Mouse (Mus musculus) neural tube, embryonic 14.5 days (tissue): Measurements from ENCODE around the gene Olfr959. TPM values are rescaled to one million over a fixed set of nuclear protein-coding genes. Genes with fewer than 3 reads are reported as not detected.
A peak's percentile ranks its signal among the peaks of the same experiment; 100 is the strongest.

Experiments used
- ATAC-seq: fragments of 200-750 bp; cut with Nextera tagmentation; 2 replicates; pipeline ENCODE4 v1.8.0; 2017; ENCODE audit warnings: low read depth, mild to moderate bottlenecking, moderate TSS enrichment, moderate library complexity
- H3K27ac ChIP-seq: fragments of 300-500 bp; sonication (generic); 2 replicates; pipeline ENCODE4 v1.5.1; 2014; ENCODE audit warnings: low read depth, mild to moderate bottlenecking, control low read depth, low read length, moderate library complexity, mixed read lengths
- H3K27me3 ChIP-seq: fragments of 300-500 bp; sonication (generic); 2 replicates; pipeline ENCODE4 v1.6.1; 2014; ENCODE audit warnings: low read length; ENCODE audit not compliant: control insufficient read depth, insufficient read depth
- H3K36me3 ChIP-seq: fragments of 300-500 bp; sonication (generic); 2 replicates; pipeline ENCODE4 v1.6.1; 2014; ENCODE audit warnings: low read length, mixed read lengths; ENCODE audit not compliant: control insufficient read depth, insufficient read depth
- H3K4me1 ChIP-seq: fragments of 300-500 bp; sonication (generic); 2 replicates; pipeline ENCODE4 v1.6.1; 2014; ENCODE audit warnings: low read length; ENCODE audit not compliant: control insufficient read depth, insufficient read depth
- H3K4me2 ChIP-seq: fragments of 300-500 bp; sonication (generic); 2 replicates; pipeline ENCODE4 v1.6.1; 2014; ENCODE audit warnings: mild to moderate bottlenecking, low read depth, low read length, control low read depth
- H3K4me3 ChIP-seq: fragments of 300-500 bp; sonication (generic); 2 replicates; pipeline ENCODE4 v1.5.1; 2014; ENCODE audit warnings: low read depth, low read length, control low read depth, mixed read lengths
- H3K9ac ChIP-seq: fragments of 300-500 bp; sonication (generic); replicated peaks from 2 replicates; pipeline ENCODE4 v1.6.1; 2014; ENCODE audit warnings: low read depth, mild to moderate bottlenecking, control low read depth, low read length, mixed read lengths
- H3K9me3 ChIP-seq: fragments of 300-500 bp; sonication (generic); 2 replicates; pipeline ENCODE4 v1.6.1; 2016; ENCODE audit warnings: low read length; ENCODE audit not compliant: control insufficient read depth
- WGBS: fragments of 180-500 bp; shearing (Covaris S2); extraction: QIAGEN DNeasy Blood & Tissue Kit; methylation state at CpG from one replicate; pipeline ENCODE4 v1.1.7; 2014; 5-methylcytosine and 5-hydroxymethylcytosine counted together
- polyA plus RNA-seq: library from polyadenylated mRNA; unstranded; fragments of >200 nt; fragmentation: Nextera tagmentation; extraction: Ambion mirVana; gene quantifications from 2 replicates; pipeline ENCODE4 v1.2.1, GENCODE M21; 2014

Olfr959 gene
- polyA plus RNA-seq, 1 experiment from 2014 or later = not detected

- peak; percentile 93 for ATAC-seq
- H3K4me1 ChIP-seq = no peaks in the 10 kb centered on the region; the same call in 1 of the 2 replicates
- H3K4me2 ChIP-seq = peak overlapping the region; percentile 65
- no peaks in the 10 kb centered on the region for H3K27me3 ChIP-seq
- peak overlapping the region; percentile 41; the same call in 1 of the 2 replicates for H3K27ac ChIP-seq
- no peaks in the 10 kb centered on the region for H3K36me3 ChIP-seq
- H3K4me3 ChIP-seq = peak overlapping the region; percentile 34
- H3K9ac ChIP-seq = peak overlapping the region; percentile 21
- WGBS = under 1% methylated on average over 19 of the region's 19 CpGs
- H3K9me3 ChIP-seq = no peaks in the 10 kb centered on the region
Measured at GRCm38 (mm10) chr9:39602536-39603332, 27.4 kb upstream of the Olfr959 start.

- Histone ChIP-seq H3K4me3 (no peak overlapping the region), H3K27ac (no peak overlapping the region), H3K4me1 (no peaks in the 10 kb centered on the region), H3K4me2 (no peak overlapping the region), H3K9me3 (no peaks in the 10 kb centered on the region), H3K9ac (no peak overlapping the region), H3K27me3 (no peaks in the 10 kb centered on the region), H3K36me3 (no peaks in the 10 kb centered on the region)
- ATAC-seq = no peak
- WGBS = 90% methylated on average over 5 of the region's 5 CpGs
Measured at GRCm38 (mm10) chr9:39577050-39577449, 1.7 kb upstream of the Olfr959 start.

- Histone ChIP-seq H3K4me3 (no peak overlapping the region), H3K9ac (no peak overlapping the region), H3K36me3 (no peaks in the 10 kb centered on the region), H3K4me2 (no peak overlapping the region), H3K4me1 (peaks cover 10% of the 10 kb centered on the region; the same call in 1 of the 2 replicates), H3K27ac (peak overlapping the region; percentile 83), H3K27me3 (no peaks in the 10 kb centered on the region), H3K9me3 (no peaks in the 10 kb centered on the region)
- peak; percentile 30; the same call in 1 of the 2 replicates for ATAC-seq
Measured at GRCm38 (mm10) chr9:39558349-39558647, 17.1 kb downstream of the Olfr959 start.

GRCm38 (mm10) chr9:39557529-39558348 is 17.6 kb downstream of the Olfr959 start:
- no peaks in the 10 kb centered on the region for H3K36me3 ChIP-seq
- no peak overlapping the region for H3K4me3 ChIP-seq
- H3K9ac ChIP-seq = peak overlapping the region; percentile 28; the same call in 1 of the 2 replicates
- WGBS = 27% methylated on average over 3 of the region's 3 CpGs
- peak overlapping the region; percentile 83 for H3K27ac ChIP-seq
- peaks cover 10% of the 10 kb centered on the region; the same call in 1 of the 2 replicates for H3K4me1 ChIP-seq
- H3K4me2 ChIP-seq = peak overlapping the region; percentile 12; the same call in 1 of the 2 replicates
- ATAC-seq = peak; percentile 92
- H3K27me3 ChIP-seq = no peaks in the 10 kb centered on the region
- no peaks in the 10 kb centered on the region for H3K9me3 ChIP-seq

- peak; percentile 74 for ATAC-seq
Measured at GRCm38 (mm10) chr9:39553946-39554345, 21.4 kb downstream of the Olfr959 start, which contains the start of gene Olfr958. TSS of gene Olfr958 (minus strand) at chr9:39554054.

GRCm38 (mm10) chr9:39550806-39551205 is 24.6 kb downstream of the Olfr959 start:
- Histone ChIP-seq H3K36me3 (no peaks in the 10 kb centered on the region), H3K4me3 (no peak overlapping the region), H3K4me2 (no peak overlapping the region), H3K4me1 (no peaks in the 10 kb centered on the region), H3K27me3 (no peaks in the 10 kb centered on the region), H3K9me3 (no peaks in the 10 kb centered on the region), H3K27ac (no peak overlapping the region), H3K9ac (no peak overlapping the region)
- WGBS = 86% methylated on average over 5 of the region's 5 CpGs
- ATAC-seq = no peak

More at GRCm38 (mm10) chr9:39553946-39554345, 21.4 kb downstream of the Olfr959 start, which contains the start of gene Olfr958:
- 30% methylated on average over 2 of the region's 2 CpGs for WGBS
- H3K9me3 ChIP-seq = no peaks in the 10 kb centered on the region
- H3K27ac ChIP-seq = no peak within 1 kb of the TSS
- H3K4me2 ChIP-seq = no peak within 1 kb of the TSS
- H3K4me1 ChIP-seq = peaks cover 10% of the 10 kb centered on the region; the same call in 1 of the 2 replicates
- H3K27me3 ChIP-seq = no peaks in the 10 kb centered on the region
- no peaks in the 10 kb centered on the region for H3K36me3 ChIP-seq
- H3K4me3 ChIP-seq = no peak within 1 kb of the TSS
- no peak within 1 kb of the TSS for H3K9ac ChIP-seq

- WGBS = 67% methylated on average over 1 of the region's 1 CpGs
- Histone ChIP-seq H3K4me2 (no peak overlapping the region), H3K9ac (no peak overlapping the region), H3K27ac (no peak overlapping the region), H3K4me1 (no peaks in the 10 kb centered on the region), H3K36me3 (no peaks in the 10 kb centered on the region), H3K9me3 (no peaks in the 10 kb centered on the region), H3K27me3 (no peaks in the 10 kb centered on the region), H3K4me3 (no peak overlapping the region)
- no peak for ATAC-seq
Measured at GRCm38 (mm10) chr9:39523616-39524285, 51.6 kb downstream of the Olfr959 start.
